Mouse (Mus musculus) midbrain, embryonic 12.5 days (tissue): ENCODE results near the gene Ppp1r21. TPM values are rescaled to one million over a fixed set of nuclear protein-coding genes. Genes with fewer than 3 reads are reported as not detected.

ENCODE experiments used
- polyA plus RNA-seq: library from polyadenylated mRNA; unstranded; fragments of >200 nt; fragmentation: Nextera tagmentation; extraction: Ambion mirVana; gene quantifications from 2 replicates; pipeline ENCODE4 v1.2.1, GENCODE M21; 2016

Ppp1r21 gene
- polyA plus RNA-seq, 1 experiment from 2014 or later, result 24.2 TPM

Other genes starting within 250 kb of the Ppp1r21 start
- gene Foxn2, start 89.4 kb upstream of the Ppp1r21 start, polyA plus RNA-seq, result 12.9 and 13.2 TPM in 2 replicates
- 1.6 and 2.7 TPM in 2 replicates for gene Ston1, start 67.6 kb downstream of the Ppp1r21 start, polyA plus RNA-seq
- 0.21 and 0.64 TPM in 2 replicates for gene Gtf2a1l, start 138.5 kb downstream of the Ppp1r21 start, polyA plus RNA-seq